Mouse (Mus musculus) liver, adult 2 months (tissue): Measurements from ENCODE around the gene Dgkg. TPM values are rescaled to one million over a fixed set of nuclear protein-coding genes. Genes with fewer than 3 reads are reported as not detected.

ENCODE experiments used
- DNase-seq: peaks from one replicate; pipeline ENCODE4 v3.0.0-alpha.2; 2011; ENCODE audit warnings: low read depth, low spot score; ENCODE audit errors: extremely low read depth
- H3K27ac ChIP-seq: fragments of 200-500 bp; replicated peaks from 2 replicates; pipeline ENCODE4 v1.5.1; 2012; ENCODE audit warnings: low read depth, mild to moderate bottlenecking, control low read depth, inconsistent platforms, low read length; ENCODE audit not compliant: insufficient read depth
- H3K27me3 ChIP-seq: fragments of 200-500 bp; 2 replicates; pipeline ENCODE4 v1.6.1; 2012; ENCODE audit warnings: mild to moderate bottlenecking, moderate library complexity, low read length, inconsistent platforms; ENCODE audit not compliant: control insufficient read depth, insufficient read depth
- H3K36me3 ChIP-seq: fragments of 200-500 bp; 2 replicates; pipeline ENCODE4 v1.6.1; 2012; ENCODE audit warnings: low read length, inconsistent platforms; ENCODE audit not compliant: control insufficient read depth, insufficient read depth
- H3K4me1 ChIP-seq: fragments of 200-500 bp; 2 replicates; pipeline ENCODE4 v1.6.1; 2011; ENCODE audit warnings: low read length; ENCODE audit not compliant: control insufficient read depth, insufficient read depth
- H3K4me3 ChIP-seq: fragments of 200-500 bp; 2 replicates; pipeline ENCODE4 v1.5.1; 2011; ENCODE audit warnings: low read depth, mild to moderate bottlenecking, control low read depth, low read length, moderate library complexity; ENCODE audit not compliant: insufficient read depth
- H3K79me2 ChIP-seq: fragments of 200-500 bp; 2 replicates; pipeline ENCODE4 v1.6.1; 2012; ENCODE audit warnings: inconsistent platforms, mild to moderate bottlenecking, low read length, moderate library complexity; ENCODE audit not compliant: control insufficient read depth, insufficient read depth
- H3K9ac ChIP-seq: fragments of 200-500 bp; 2 replicates; pipeline ENCODE4 v1.6.1; 2012; ENCODE audit warnings: low read depth, mild to moderate bottlenecking, control low read depth, inconsistent platforms, low read length
- CTCF ChIP-seq: fragments of 200-500 bp; IDR thresholded peaks from 2 replicates; pipeline ENCODE4 v1.5.1; 2011; ENCODE audit warnings: low read depth, low read length, control low read depth
- POLR2A ChIP-seq: fragments of 200-500 bp; IDR thresholded peaks from 2 replicates; pipeline ENCODE4 v1.6.1; 2011; ENCODE audit warnings: low read length, control low read depth; ENCODE audit not compliant: insufficient read depth; ENCODE audit errors: extremely low read depth
- WGBS: fragments of 180-500 bp; shearing (Covaris S2); methylation state at CpG from one replicate; pipeline ENCODE4 v1.1.7; 2018; 5-methylcytosine and 5-hydroxymethylcytosine counted together
- polyA plus RNA-seq: library from polyadenylated mRNA; depleted of rRNA; stranded (reverse); fragments of >200 nt; gene quantifications from 2 replicates; pipeline ENCODE4 v1.2.3, GENCODE M21; 2012
- total RNA-seq: library from RNA; depleted of rRNA; stranded (reverse); fragments of >200 nt; gene quantifications from 2 replicates; pipeline ENCODE4 v1.2.3, GENCODE M21; 2014

The Dgkg gene
- total and polyA plus RNA-seq, 2 experiments: under 0.01 to 0.02 TPM

GRCm38 (mm10) chr16:22642953-22643352 lies 14.1 kb downstream of the Dgkg start:
- TF ChIP-seq POLR2A: no peak
- WGBS: 83% methylated on average over 6 of the region's 6 CpGs

GRCm38 (mm10) chr16:22642054-22642453 lies 15.0 kb downstream of the Dgkg start:
- 83% methylated on average over 4 of the region's 4 CpGs for WGBS

More at GRCm38 (mm10) chr16:22642953-22643352, 14.1 kb downstream of the Dgkg start:
- Histone ChIP-seq H3K27ac (no peak overlapping the region), H3K27me3 (no peaks in the 10 kb centered on the region), H3K4me3 (no peak overlapping the region), H3K4me1 (no peaks in the 10 kb centered on the region), H3K36me3 (no peaks in the 10 kb centered on the region), H3K79me2 (no peaks in the 10 kb centered on the region), H3K9ac (no peak overlapping the region)
- no peak for DNase-seq

GRCm38 (mm10) chr16:22641588-22641987 lies 15.4 kb downstream of the Dgkg start:
- no peaks in the 10 kb centered on the region for H3K4me1 ChIP-seq
- DNase-seq: no peak
- H3K79me2 ChIP-seq: no peaks in the 10 kb centered on the region
- H3K4me3 ChIP-seq: no peak overlapping the region
- H3K27ac ChIP-seq: no peak overlapping the region
- H3K36me3 ChIP-seq: no peaks in the 10 kb centered on the region
- H3K27me3 ChIP-seq: no peaks in the 10 kb centered on the region
- WGBS: 48% methylated on average over 9 of the region's 9 CpGs
- no peak overlapping the region for H3K9ac ChIP-seq
- TF ChIP-seq POLR2A: no peak
- TF ChIP-seq CTCF: no peak

More at GRCm38 (mm10) chr16:22642054-22642453, 15.0 kb downstream of the Dgkg start:
- DNase-seq: no peak
- no peak overlapping the region for H3K4me3 ChIP-seq
- H3K9ac ChIP-seq: no peak overlapping the region
- no peaks in the 10 kb centered on the region for H3K4me1 ChIP-seq
- no peaks in the 10 kb centered on the region for H3K79me2 ChIP-seq
- TF ChIP-seq CTCF: no peak
- TF ChIP-seq POLR2A: no peak
- no peak overlapping the region for H3K27ac ChIP-seq
- H3K36me3 ChIP-seq: no peaks in the 10 kb centered on the region
- no peaks in the 10 kb centered on the region for H3K27me3 ChIP-seq

GRCm38 (mm10) chr16:22637311-22637710 lies 19.7 kb downstream of the Dgkg start:
- Histone ChIP-seq H3K9ac (no peak overlapping the region), H3K4me1 (no peaks in the 10 kb centered on the region), H3K79me2 (no peaks in the 10 kb centered on the region), H3K4me3 (no peak overlapping the region), H3K36me3 (no peaks in the 10 kb centered on the region), H3K27ac (no peak overlapping the region), H3K27me3 (no peaks in the 10 kb centered on the region)
- no peak for DNase-seq
- no peak for TF ChIP-seq POLR2A
- no peak for TF ChIP-seq CTCF
- WGBS: 67% methylated on average over 3 of the region's 3 CpGs

- no peak overlapping the region for H3K4me3 ChIP-seq
- no peaks in the 10 kb centered on the region for H3K36me3 ChIP-seq
- no peaks in the 10 kb centered on the region for H3K79me2 ChIP-seq
- H3K27me3 ChIP-seq: no peaks in the 10 kb centered on the region
- no peak overlapping the region for H3K9ac ChIP-seq
- no peak for DNase-seq
- no peaks in the 10 kb centered on the region for H3K4me1 ChIP-seq
- WGBS: 53% methylated on average over 8 of the region's 8 CpGs
- TF ChIP-seq CTCF: no peak
- TF ChIP-seq POLR2A: no peak
- H3K27ac ChIP-seq: no peak overlapping the region
Measured at GRCm38 (mm10) chr16:22635706-22636105, 21.3 kb downstream of the Dgkg start.

- Histone ChIP-seq H3K4me1 (no peaks in the 10 kb centered on the region), H3K27ac (no peak overlapping the region), H3K36me3 (no peaks in the 10 kb centered on the region), H3K27me3 (no peaks in the 10 kb centered on the region), H3K79me2 (no peaks in the 10 kb centered on the region), H3K9ac (no peak overlapping the region), H3K4me3 (no peak overlapping the region)
- 77% methylated on average over 4 of the region's 4 CpGs for WGBS
- DNase-seq: no peak
- TF ChIP-seq CTCF (no peak), POLR2A (no peak)
Measured at GRCm38 (mm10) chr16:22633063-22633462, 24.0 kb downstream of the Dgkg start.
